Mouse (Mus musculus) spleen, adult 2 months (tissue): ENCODE measurements around the gene Rgs7bp. TPM values are rescaled to one million over a fixed set of nuclear protein-coding genes. Genes with fewer than 3 reads are reported as not detected.
A peak's percentile ranks its signal among the peaks of the same experiment; 100 is the strongest.
"Not testable (repeated sequence)": the region's sequence is repeated elsewhere in the genome, so short reads cannot be mapped to it uniquely, and the experiment has no call there.

ENCODE experiments used
- DNase-seq, 2 experiments: peaks; one replicate each; pipeline versions ENCODE4 v3.0.0 to v3.0.0-alpha.2; 2012 to 2021; ENCODE audit warnings: low spot score in 2 of 2, low read depth in 1 of 2
- H3K27ac ChIP-seq: fragments of 200-500 bp; 2 replicates; pipeline ENCODE4 v1.5.1; 2012; ENCODE audit warnings: low read length, inconsistent platforms; ENCODE audit not compliant: insufficient read depth
- H3K27me3 ChIP-seq: fragments of 200-500 bp; 2 replicates; pipeline ENCODE4 v1.6.1; 2012; ENCODE audit warnings: mild to moderate bottlenecking, moderate library complexity, low read length, inconsistent platforms; ENCODE audit not compliant: control insufficient read depth, insufficient read depth
- H3K36me3 ChIP-seq: fragments of 200-500 bp; 2 replicates; pipeline ENCODE4 v1.6.1; 2012; ENCODE audit warnings: mild to moderate bottlenecking, low read length, inconsistent platforms; ENCODE audit not compliant: control insufficient read depth, insufficient read depth
- H3K4me1 ChIP-seq: fragments of 200-500 bp; 2 replicates; pipeline ENCODE4 v1.6.1; 2011; ENCODE audit warnings: inconsistent platforms; ENCODE audit not compliant: control insufficient read depth, insufficient read depth, insufficient read length
- H3K4me3 ChIP-seq: fragments of 200-500 bp; 2 replicates; pipeline ENCODE4 v1.5.1; 2011; ENCODE audit warnings: mild to moderate bottlenecking, inconsistent platforms; ENCODE audit not compliant: insufficient read depth, insufficient read length; ENCODE audit errors: extremely low read depth
- CTCF ChIP-seq: fragments of 200-500 bp; IDR thresholded peaks from 2 replicates; pipeline ENCODE4 v1.5.1; 2011; ENCODE audit warnings: mild to moderate bottlenecking, inconsistent platforms; ENCODE audit not compliant: insufficient read depth, insufficient read length, insufficient replicate concordance; ENCODE audit errors: extremely low read depth
- POLR2A ChIP-seq: fragments of 200-500 bp; IDR thresholded peaks from 2 replicates; pipeline ENCODE4 v1.6.1; 2011; ENCODE audit warnings: low read depth, low read length, inconsistent platforms
- WGBS: fragments of 180-500 bp; shearing (Covaris S2); methylation state at CpG from one replicate; pipeline ENCODE4 v1.1.7; 2018; 5-methylcytosine and 5-hydroxymethylcytosine counted together
- polyA plus RNA-seq: library from polyadenylated mRNA; depleted of rRNA; stranded (reverse); fragments of >200 nt; gene quantifications from 2 replicates; pipeline ENCODE4 v1.2.3, GENCODE M21; 2012

Gene Rgs7bp
- polyA plus RNA-seq, 1 experiment = 0.22 TPM

DNA sequence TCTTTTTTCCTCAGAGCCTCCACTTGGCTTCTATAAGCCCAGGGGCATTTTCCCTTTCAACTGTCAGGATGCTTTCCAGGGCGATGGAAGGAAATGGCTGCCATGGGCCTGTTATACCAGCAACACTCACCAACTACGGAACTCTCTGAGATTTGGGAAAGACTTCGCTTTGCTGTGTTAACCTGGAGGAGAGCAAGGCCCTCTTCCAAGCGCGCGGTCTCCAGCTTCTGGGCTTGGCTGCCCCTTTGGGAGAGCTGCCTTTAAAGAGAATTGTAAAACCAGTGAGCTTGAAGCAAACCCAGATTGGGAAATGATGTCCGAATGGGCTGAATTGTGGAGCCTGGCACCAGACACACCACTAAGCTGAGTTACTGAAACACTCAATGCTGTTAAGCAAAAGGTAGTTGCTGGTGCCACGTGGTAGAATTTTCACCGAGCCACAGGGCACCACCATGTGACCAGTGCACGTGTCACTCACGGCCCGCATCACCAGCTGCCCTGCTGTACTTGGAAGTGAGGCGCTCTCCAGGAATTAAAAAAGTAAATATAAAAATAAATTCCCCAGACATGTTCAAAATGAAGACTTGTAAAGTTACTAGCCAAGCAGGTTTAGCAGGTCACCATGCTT lies 115.7 kb downstream of the Rgs7bp start:
- no peaks in the 10 kb centered on the region for H3K4me1 ChIP-seq
- 81% methylated on average over 13 of the region's 13 CpGs for WGBS
- H3K36me3 ChIP-seq = no peaks in the 10 kb centered on the region
- H3K4me3 ChIP-seq = no peak overlapping the region
- TF ChIP-seq POLR2A (no peak), CTCF (no peak)
- DNase-seq = no peak
- no peaks in the 10 kb centered on the region for H3K27me3 ChIP-seq
- no peak overlapping the region for H3K27ac ChIP-seq

DNA sequence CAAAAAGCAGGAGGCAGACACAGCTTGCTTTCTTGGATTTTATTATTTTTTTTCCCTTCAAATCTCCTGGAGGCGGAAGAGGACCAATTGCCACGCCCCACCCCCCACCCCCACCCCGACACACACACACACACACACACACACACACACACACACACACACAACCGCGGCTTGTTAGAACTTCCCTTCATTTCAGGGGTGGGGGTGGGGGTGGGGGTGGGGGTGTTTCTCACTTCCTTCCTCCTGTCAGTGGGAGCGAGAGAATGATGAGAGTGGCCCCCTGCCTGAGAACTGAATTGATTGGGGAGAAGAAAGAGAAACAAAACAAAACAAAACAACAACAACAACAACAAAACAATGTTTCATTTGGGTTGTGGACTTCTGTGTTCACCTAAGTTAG lies 117.0 kb downstream of the Rgs7bp start:
- no peak overlapping the region for H3K27ac ChIP-seq
- no peaks in the 10 kb centered on the region for H3K27me3 ChIP-seq
- no peak for TF ChIP-seq CTCF
- no peak for TF ChIP-seq POLR2A
- H3K4me3 ChIP-seq = no peak overlapping the region; the same call in 1 of the 2 replicates
- H3K36me3 ChIP-seq = no peaks in the 10 kb centered on the region
- no peak for DNase-seq
- no peaks in the 10 kb centered on the region for H3K4me1 ChIP-seq
- WGBS = 1% methylated on average over 6 of the region's 6 CpGs

DNA sequence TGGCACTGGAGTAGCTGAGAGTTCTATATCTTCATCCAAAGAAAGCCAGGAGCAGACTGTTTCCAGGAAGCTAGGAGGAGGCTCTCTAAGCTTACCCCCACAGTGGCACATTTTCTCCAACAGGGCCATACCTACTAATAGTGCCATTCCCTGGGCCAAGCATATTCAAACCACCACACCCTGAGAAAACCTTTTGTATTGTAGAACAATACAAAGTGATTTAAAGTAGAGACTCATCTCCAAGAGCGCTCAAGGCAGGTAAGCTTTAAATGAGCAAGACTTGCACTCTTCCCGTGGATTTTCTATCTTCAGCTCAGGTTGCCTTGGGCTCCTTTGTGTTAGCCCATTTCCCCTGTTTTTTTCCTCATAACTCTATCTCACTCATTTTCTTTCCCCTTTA lies 118.1 kb downstream of the Rgs7bp start:
- no peaks in the 10 kb centered on the region for H3K36me3 ChIP-seq
- 96% methylated on average over 2 of the region's 2 CpGs for WGBS
- no peak for DNase-seq
- H3K4me1 ChIP-seq = no peaks in the 10 kb centered on the region
- no peak overlapping the region for H3K27ac ChIP-seq
- H3K27me3 ChIP-seq = no peaks in the 10 kb centered on the region
- H3K4me3 ChIP-seq = no peak overlapping the region
- TF ChIP-seq POLR2A (no peak), CTCF (no peak)

DNA sequence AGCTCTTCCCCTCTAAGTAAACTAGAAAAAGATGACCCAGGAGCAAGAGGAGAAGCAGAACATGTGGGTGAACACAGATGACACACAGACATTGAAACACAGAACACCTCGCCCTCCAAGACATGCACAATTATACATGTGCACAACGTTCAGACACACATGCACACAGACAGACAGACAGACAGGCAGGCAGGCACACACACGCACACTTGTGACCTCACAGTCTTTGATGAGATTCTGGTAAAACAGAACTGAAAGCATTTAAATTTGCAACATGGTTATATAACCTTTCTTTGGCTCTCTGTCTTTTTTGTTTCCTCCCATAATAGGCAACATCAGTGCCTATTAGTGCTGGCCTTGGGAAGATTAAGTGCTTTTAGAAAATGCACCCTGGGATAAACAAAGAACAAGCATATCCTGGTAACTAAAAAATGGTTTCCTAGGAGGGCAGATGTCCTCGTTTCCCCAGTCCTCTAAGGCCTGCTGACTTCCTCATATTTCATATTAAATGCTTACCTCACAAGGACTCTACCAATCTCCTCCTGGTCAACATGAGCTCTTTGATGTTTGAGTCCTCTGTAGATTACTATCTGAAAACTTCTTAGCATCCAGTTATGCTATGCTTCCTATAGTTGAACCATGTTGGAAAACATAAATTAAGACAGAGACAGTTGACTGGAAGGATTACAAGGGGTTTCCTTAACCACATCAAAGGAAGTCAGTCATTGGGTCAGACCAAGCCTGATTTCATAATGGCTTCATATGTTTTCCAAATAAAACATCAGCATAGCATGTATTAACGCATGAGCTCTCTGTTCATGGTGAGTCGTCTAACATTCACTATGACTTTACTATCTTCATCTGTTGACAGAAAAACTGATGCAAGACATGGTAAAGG lies 122.8 kb downstream of the Rgs7bp start:
- TF ChIP-seq POLR2A = no peak
- no peak for TF ChIP-seq CTCF
- Histone ChIP-seq H3K36me3 (no peaks in the 10 kb centered on the region), H3K4me1 (no peaks in the 10 kb centered on the region), H3K27ac (no peak overlapping the region), H3K4me3 (no peak overlapping the region), H3K27me3 (no peaks in the 10 kb centered on the region)
- DNase-seq = no peak
- WGBS = 60% methylated on average over 6 of the region's 6 CpGs

DNA sequence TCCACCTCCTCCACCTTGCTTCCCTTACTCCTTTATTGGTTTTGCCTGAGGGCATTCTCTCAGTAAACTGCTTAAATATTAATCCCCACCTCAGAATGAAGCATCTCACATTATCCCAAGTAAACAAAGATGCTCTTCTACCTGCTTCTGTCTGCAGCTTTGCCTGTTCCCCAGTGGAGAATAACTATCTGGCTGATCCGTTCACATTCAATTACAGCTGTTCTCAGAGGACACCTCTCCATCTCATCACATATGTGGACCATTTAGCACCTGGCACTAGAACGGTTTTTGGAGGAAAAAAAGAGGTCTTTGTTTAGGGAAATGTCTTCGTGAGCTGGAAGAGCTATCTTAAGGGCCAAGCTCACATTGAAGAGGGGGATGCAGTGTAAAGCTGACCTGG lies 123.9 kb downstream of the Rgs7bp start:
- TF ChIP-seq POLR2A (no peak), CTCF (no peak)
- Histone ChIP-seq H3K4me3 (no peak overlapping the region), H3K27me3 (no peaks in the 10 kb centered on the region), H3K4me1 (no peaks in the 10 kb centered on the region), H3K27ac (no peak overlapping the region), H3K36me3 (no peaks in the 10 kb centered on the region)
- WGBS = 88% methylated on average over 3 of the region's 3 CpGs
- no peak for DNase-seq

DNA sequence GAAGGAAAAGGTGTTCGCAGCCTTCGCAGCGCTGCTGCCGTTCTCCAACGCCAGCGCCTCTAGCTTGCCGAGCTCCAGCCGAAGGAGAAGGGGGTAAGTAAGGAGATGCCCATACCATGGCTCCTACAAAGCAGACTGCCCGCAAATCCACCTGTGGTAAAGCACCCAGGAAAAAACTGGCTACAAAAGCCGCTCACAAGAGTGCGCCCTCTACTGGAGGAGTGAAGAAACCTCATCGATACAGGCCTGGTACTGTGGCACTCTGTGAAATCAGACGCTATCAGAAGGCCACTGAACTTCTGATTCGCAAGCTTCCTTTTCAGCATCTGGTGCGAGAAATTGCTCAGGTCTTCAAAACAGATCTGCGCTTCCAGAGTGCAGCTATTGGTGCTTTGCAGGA lies 136.1 kb downstream of the Rgs7bp start:
- Histone ChIP-seq H3K27me3 (no peaks in the 10 kb centered on the region), H3K4me3 (no peak overlapping the region), H3K36me3 (no peaks in the 10 kb centered on the region), H3K27ac (no peak overlapping the region), H3K4me1 (no peaks in the 10 kb centered on the region)
- TF ChIP-seq POLR2A (no peak), CTCF (peak; percentile 41; the same call in 1 of the 2 replicates)
- WGBS = 79% methylated on average over 16 of the region's 16 CpGs
- no peak for DNase-seq

DNA sequence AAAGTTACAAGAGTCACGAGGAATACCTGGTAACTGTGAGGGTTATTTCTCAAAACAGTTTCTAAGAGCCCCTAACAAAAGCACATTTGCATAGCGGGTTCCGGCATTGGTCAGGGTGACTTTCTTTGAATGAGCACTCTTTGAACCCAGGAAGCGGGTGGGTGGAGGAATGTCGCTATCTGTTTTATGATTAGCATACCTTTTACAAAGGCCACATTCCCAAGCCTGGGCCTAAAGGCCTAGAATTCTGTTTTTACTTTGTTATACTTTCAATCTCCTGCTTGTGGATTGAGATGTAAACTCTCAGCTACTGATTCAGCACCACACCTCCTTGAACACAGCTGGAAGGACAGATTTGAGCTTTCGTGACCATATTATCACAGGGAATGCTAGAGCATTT lies 138.0 kb downstream of the Rgs7bp start:
- 90% methylated on average over 6 of the region's 6 CpGs for WGBS
- H3K27ac ChIP-seq, H3K27me3 ChIP-seq, DNase-seq, H3K4me3 ChIP-seq, H3K36me3 ChIP-seq, H3K4me1 ChIP-seq: not testable (repeated sequence)
